In the genomic region with DNA sequence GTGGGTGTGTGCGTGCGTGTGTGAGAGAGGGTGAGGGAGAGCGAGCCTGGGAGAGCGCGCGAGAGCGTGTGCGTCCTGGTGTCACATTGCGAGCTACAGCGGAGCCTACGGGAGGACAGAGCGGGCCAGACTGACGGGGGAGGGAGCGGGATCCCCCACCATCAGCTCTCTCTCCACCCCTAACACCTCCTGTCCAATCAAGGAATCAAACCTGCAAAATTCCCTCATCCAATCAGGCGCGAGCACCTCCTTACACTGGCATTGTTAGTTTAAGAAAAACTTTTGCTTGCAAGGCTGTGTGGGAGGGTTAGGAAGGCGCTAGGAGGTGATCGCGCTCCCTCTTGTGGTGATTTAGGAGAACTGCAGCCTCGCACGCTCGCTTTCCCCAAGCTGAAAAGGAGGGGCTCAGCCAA, we compare ENCODE assay signal across 8 mouse cellular contexts. TPM values are rescaled to one million over a fixed set of nuclear protein-coding genes. Genes with fewer than 3 reads are reported as not detected.
DNase-seq lines count a peak whose midpoint lies in the region; ATAC-seq lines count a peak whose summit lies in the region.

Gene Ephb1 (minus strand): TSS at position 133 of the 413 bp plus-strand sequence.

- WGBS in hindbrain, embryonic 12.5 days = under 1% methylated on average over 18 of the region's 22 CpGs

- peak within 1 kb of the TSS; percentile 81 for H3K27ac ChIP-seq in hindbrain, embryonic 12.5 days

- peak within 1 kb of the TSS; percentile 100 for H3K4me2 ChIP-seq in hindbrain, embryonic 12.5 days (replicated peaks)

- ATAC-seq in hindbrain, embryonic 12.5 days (ENCODE audit: low FRiP score) = peak; percentile 95

- peaks cover 29% of the 10 kb centered on the region for H3K4me1 ChIP-seq in hindbrain, embryonic 12.5 days

- peak; percentile 78 for DNase-seq in NIH3T3 (ENCODE audit: low read depth)
- peak; percentile 92 to 94 for DNase-seq in cerebellum, postnatal 14 days
- DNase-seq in frontal cortex, postnatal 14 days (ENCODE audit: low spot score in 2 of 2) = peak; percentile 85 to 94
- DNase-seq in layer of hippocampus, postnatal 14 days (ENCODE audit: low spot score in 2 of 2) = peak; percentile 88 to 96
- peak; percentile 88 for DNase-seq in lung, postnatal 10 days
- peak; percentile 94 for DNase-seq in retina, embryonic 14.5 days (ENCODE audit: low spot score)
- peak; percentile 74 for DNase-seq in urinary bladder, postnatal 14 days (ENCODE audit: low spot score)

- peak within 1 kb of the TSS; percentile 78 for H3K4me3 ChIP-seq in hindbrain, embryonic 12.5 days

- no peaks in the 10 kb centered on the region for H3K9me3 ChIP-seq in hindbrain, embryonic 12.5 days (replicated peaks)

- H3K9ac ChIP-seq in hindbrain, embryonic 12.5 days = peak within 1 kb of the TSS; percentile 95

- no peaks in the 10 kb centered on the region for H3K36me3 ChIP-seq in hindbrain, embryonic 12.5 days

- peaks cover 62% of the 10 kb centered on the region for H3K27me3 ChIP-seq in hindbrain, embryonic 12.5 days

RNA-seq across cellular contexts. Expression of gene Ephb1, which starts in this region (rescaled TPM):
- polyA plus RNA-seq in hindbrain, embryonic 12.5 days (2016; fragmentation: Nextera tagmentation; extraction: Ambion mirVana) = 28.1 and 30.2 TPM in 2 replicates
- 10 to 100 TPM; 46.2 to 48.5 TPM for total RNA-seq in layer of hippocampus, postnatal 14 days (2021)

Comparison
In these comparisons a context has a peak if more than half of its experiments do, and no peak if none do; other contexts are left out.
1. Peak in every context shown above with its lines: DNase-seq, ATAC-seq, H3K4me3 ChIP-seq and H3K27ac ChIP-seq.